Mouse (Mus musculus) forebrain, embryonic 15.5 days (tissue): ENCODE results near the gene Tbce. TPM values are rescaled to one million over a fixed set of nuclear protein-coding genes. Genes with fewer than 3 reads are reported as not detected.

Experiments
- ATAC-seq: fragments of 200-750 bp; cut with Nextera tagmentation; replicated peaks from 2 replicates; pipeline ENCODE4 v1.8.0; 2017; ENCODE audit warnings: mild to moderate bottlenecking, moderate TSS enrichment, moderate library complexity
- H3K27ac ChIP-seq: fragments of 300-500 bp; sonication (generic); replicated peaks from 2 replicates; pipeline ENCODE4 v1.5.1; 2015; ENCODE audit warnings: mild to moderate bottlenecking, inconsistent platforms
- H3K27me3 ChIP-seq: fragments of 300-500 bp; sonication (generic); 2 replicates; pipeline ENCODE4 v1.6.1; 2015; ENCODE audit warnings: inconsistent platforms
- H3K36me3 ChIP-seq: fragments of 300-500 bp; sonication (generic); 2 replicates; pipeline ENCODE4 v1.6.1; 2015; ENCODE audit warnings: mild to moderate bottlenecking, inconsistent platforms
- H3K4me1 ChIP-seq: fragments of 300-500 bp; sonication (generic); 2 replicates; pipeline ENCODE4 v1.6.1; 2015; ENCODE audit warnings: inconsistent platforms
- H3K4me2 ChIP-seq: fragments of 300-500 bp; sonication (generic); replicated peaks from 2 replicates; pipeline ENCODE4 v1.6.1; 2015; ENCODE audit warnings: mild to moderate bottlenecking, inconsistent platforms
- H3K4me3 ChIP-seq: fragments of 300-500 bp; sonication (generic); 2 replicates; pipeline ENCODE4 v1.5.1; 2015; ENCODE audit warnings: mild to moderate bottlenecking, inconsistent platforms
- H3K9ac ChIP-seq: fragments of 300-500 bp; sonication (generic); replicated peaks from 2 replicates; pipeline ENCODE4 v1.6.1; 2015; ENCODE audit warnings: mild to moderate bottlenecking, inconsistent platforms
- H3K9me3 ChIP-seq: fragments of 300-500 bp; sonication (generic); 2 replicates; pipeline ENCODE4 v1.6.1; 2016; ENCODE audit warnings: inconsistent platforms
- WGBS: fragments of 180-500 bp; shearing (Covaris S2); methylation state at CpG from one replicate; pipeline ENCODE4 v1.1.7; 2015; ENCODE audit warnings: mixed read lengths; 5-methylcytosine and 5-hydroxymethylcytosine counted together
- polyA plus RNA-seq: library from polyadenylated mRNA; unstranded; fragments of >200 nt; fragmentation: Nextera tagmentation; extraction: Ambion mirVana; gene quantifications from 2 replicates; pipeline ENCODE4 v1.2.1, GENCODE M21; 2015

Gene Tbce
- 100 and 101 TPM in 2 replicates for polyA plus RNA-seq

GRCm38 (mm10) chr13:14039292-14039965, at the start of gene Tbce:
TSS of gene Tbce (minus strand) at chr13:14039638.
- WGBS = under 1% methylated on average over 35 of the region's 35 CpGs
- H3K9ac ChIP-seq = peak within 1 kb of the TSS; percentile 85
- H3K4me1 ChIP-seq = peaks cover 20% of the 10 kb centered on the region
- peak; percentile 97 for ATAC-seq
- no peaks in the 10 kb centered on the region for H3K9me3 ChIP-seq
- no peaks in the 10 kb centered on the region for H3K27me3 ChIP-seq
- peak within 1 kb of the TSS; percentile 72 for H3K4me3 ChIP-seq
- peak within 1 kb of the TSS; percentile 78 for H3K4me2 ChIP-seq
- H3K36me3 ChIP-seq = no peaks in the 10 kb centered on the region
- peak within 1 kb of the TSS; percentile 96 for H3K27ac ChIP-seq

- H3K27ac ChIP-seq = no peak overlapping the region
- no peak for ATAC-seq
- no peak overlapping the region for H3K4me3 ChIP-seq
- H3K4me1 ChIP-seq = no peaks in the 10 kb centered on the region
- 89% methylated on average over 1 of the region's 1 CpGs for WGBS
- H3K9ac ChIP-seq = no peak overlapping the region
- no peaks in the 10 kb centered on the region for H3K9me3 ChIP-seq
- no peaks in the 10 kb centered on the region for H3K27me3 ChIP-seq
- H3K36me3 ChIP-seq = no peaks in the 10 kb centered on the region
- H3K4me2 ChIP-seq = no peak overlapping the region
Observed at GRCm38 (mm10) chr13:14088669-14089068, 49.2 kb upstream of the Tbce start.

GRCm38 (mm10) chr13:14075326-14075725, 35.9 kb upstream of the Tbce start:
- Histone ChIP-seq H3K4me3 (no peak overlapping the region), H3K36me3 (no peaks in the 10 kb centered on the region; the same call in 1 of the 2 replicates), H3K27me3 (no peaks in the 10 kb centered on the region), H3K4me1 (no peaks in the 10 kb centered on the region), H3K27ac (no peak overlapping the region), H3K4me2 (no peak overlapping the region), H3K9ac (no peak overlapping the region), H3K9me3 (no peaks in the 10 kb centered on the region)
- 100% methylated on average over 1 of the region's 1 CpGs for WGBS
- no peak for ATAC-seq

- H3K4me1 ChIP-seq = peaks cover 4% of the 10 kb centered on the region; the same call in 1 of the 2 replicates
- H3K27ac ChIP-seq = no peak overlapping the region
- 97% methylated on average over 1 of the region's 1 CpGs for WGBS
- no peaks in the 10 kb centered on the region; the same call in 1 of the 2 replicates for H3K36me3 ChIP-seq
- H3K9ac ChIP-seq = no peak overlapping the region
- no peaks in the 10 kb centered on the region for H3K9me3 ChIP-seq
- no peak overlapping the region for H3K4me2 ChIP-seq
- H3K27me3 ChIP-seq = no peaks in the 10 kb centered on the region
- no peak for ATAC-seq
- no peak overlapping the region for H3K4me3 ChIP-seq
Observed at GRCm38 (mm10) chr13:14074371-14074770, 34.9 kb upstream of the Tbce start.

- ATAC-seq = no peak
- no peaks in the 10 kb centered on the region for H3K27me3 ChIP-seq
- H3K4me3 ChIP-seq = no peak overlapping the region
- H3K27ac ChIP-seq = no peak overlapping the region
- no peak overlapping the region for H3K4me2 ChIP-seq
- H3K36me3 ChIP-seq = peaks cover 7% of the 10 kb centered on the region; the same call in 1 of the 2 replicates
- 80% methylated on average over 1 of the region's 1 CpGs for WGBS
- peaks cover 24% of the 10 kb centered on the region for H3K4me1 ChIP-seq
- H3K9ac ChIP-seq = no peak overlapping the region
- H3K9me3 ChIP-seq = no peaks in the 10 kb centered on the region
Observed at GRCm38 (mm10) chr13:14069291-14069690, 29.9 kb upstream of the Tbce start.

GRCm38 (mm10) chr13:14068035-14068434, 28.6 kb upstream of the Tbce start:
- ATAC-seq = no peak
- Histone ChIP-seq H3K36me3 (peaks cover 7% of the 10 kb centered on the region; the same call in 1 of the 2 replicates), H3K4me3 (no peak overlapping the region), H3K27me3 (no peaks in the 10 kb centered on the region), H3K9ac (no peak overlapping the region), H3K9me3 (no peaks in the 10 kb centered on the region), H3K4me2 (no peak overlapping the region), H3K4me1 (peaks cover 24% of the 10 kb centered on the region), H3K27ac (no peak overlapping the region)

GRCm38 (mm10) chr13:14065701-14066100, 26.3 kb upstream of the Tbce start:
- Histone ChIP-seq H3K27ac (no peak overlapping the region), H3K9ac (no peak overlapping the region), H3K27me3 (no peaks in the 10 kb centered on the region), H3K4me2 (no peak overlapping the region), H3K9me3 (no peaks in the 10 kb centered on the region), H3K4me1 (peaks cover 40% of the 10 kb centered on the region), H3K36me3 (peaks cover 7% of the 10 kb centered on the region; the same call in 1 of the 2 replicates), H3K4me3 (no peak overlapping the region)
- WGBS = 76% methylated on average over 1 of the region's 1 CpGs
- no peak for ATAC-seq

GRCm38 (mm10) chr13:14065028-14065380, 25.6 kb upstream of the Tbce start:
- no peak for ATAC-seq
- no peaks in the 10 kb centered on the region for H3K27me3 ChIP-seq
- H3K9ac ChIP-seq = peak overlapping the region; percentile 92
- no peaks in the 10 kb centered on the region for H3K9me3 ChIP-seq
- H3K4me3 ChIP-seq = peak overlapping the region; percentile 78
- 14% methylated on average over 9 of the region's 9 CpGs for WGBS
- H3K27ac ChIP-seq = peak overlapping the region; percentile 97; the same call in 1 of the 2 replicates
- peaks cover 44% of the 10 kb centered on the region for H3K4me1 ChIP-seq
- H3K4me2 ChIP-seq = peak overlapping the region; percentile 64
- H3K36me3 ChIP-seq = peaks cover 7% of the 10 kb centered on the region; the same call in 1 of the 2 replicates

GRCm38 (mm10) chr13:14064341-14065027, 25.0 kb upstream of the Tbce start:
- Histone ChIP-seq H3K27me3 (no peaks in the 10 kb centered on the region), H3K36me3 (peaks cover 7% of the 10 kb centered on the region; the same call in 1 of the 2 replicates), H3K9me3 (no peaks in the 10 kb centered on the region), H3K27ac (peak overlapping the region; percentile 97), H3K9ac (peak overlapping the region; percentile 92), H3K4me2 (peak overlapping the region; percentile 64), H3K4me3 (peak overlapping the region; percentile 78), H3K4me1 (peaks cover 40% of the 10 kb centered on the region)
- ATAC-seq = no peak
- under 1% methylated on average over 60 of the region's 65 CpGs for WGBS

GRCm38 (mm10) chr13:14063942-14064271, 24.5 kb upstream of the Tbce start:
- H3K9me3 ChIP-seq = no peaks in the 10 kb centered on the region
- peak; percentile 36; the same call in 1 of the 2 replicates for ATAC-seq
- H3K4me1 ChIP-seq = peaks cover 40% of the 10 kb centered on the region
- WGBS = 0% methylated on average over 17 of the region's 31 CpGs
- H3K36me3 ChIP-seq = 0 out of 2 replicates have a peak, but pooled peaks cover 7% of the 10 kb centered on the region
- no peaks in the 10 kb centered on the region for H3K27me3 ChIP-seq
- peak overlapping the region; percentile 64 for H3K4me2 ChIP-seq
- peak overlapping the region; percentile 97 for H3K27ac ChIP-seq
- peak overlapping the region; percentile 92 for H3K9ac ChIP-seq
- H3K4me3 ChIP-seq = peak overlapping the region; percentile 78

GRCm38 (mm10) chr13:14063013-14063941, 23.8 kb upstream of the Tbce start, which contains the start of the genes Arid4b and Ggps1:
TSS of gene Arid4b (plus strand) at chr13:14063232.
TSS of gene Ggps1 (minus strand) at chr13:14063488.
- no peaks in the 10 kb centered on the region for H3K9me3 ChIP-seq
- H3K9ac ChIP-seq = peak within 1 kb of the TSS; percentile 92
- peak; percentile 98 for ATAC-seq
- 0 out of 2 replicates have a peak, but pooled peaks cover 6% of the 10 kb centered on the region for H3K36me3 ChIP-seq
- peak within 1 kb of the TSS; percentile 97 for H3K27ac ChIP-seq
- H3K27me3 ChIP-seq = no peaks in the 10 kb centered on the region
- H3K4me2 ChIP-seq = peak within 1 kb of the TSS; percentile 69
- peaks cover 40% of the 10 kb centered on the region for H3K4me1 ChIP-seq
- peak within 1 kb of the TSS; percentile 78 for H3K4me3 ChIP-seq
- under 1% methylated on average over 63 of the region's 64 CpGs for WGBS
